Mouse (Mus musculus): ENCODE data around the gene Chad.

GRCm38 (mm10) chr11:94614603-94615002 is 49.8 kb downstream of the Chad start:
- no peak for TF ChIP-seq CEBPB (IDR thresholded peaks at IDR 0.05; ENCODE audit: insufficient read depth, poor library complexity, severe bottlenecking)
- no peak for TF ChIP-seq POLR2A (IDR thresholded peaks at IDR 0.05; ENCODE audit: insufficient read length, low read depth)
- no peak for TF ChIP-seq USF1 (IDR thresholded peaks at IDR 0.05; ENCODE audit: low read depth)

All from myocyte (in vitro differentiated cells).